Mouse (Mus musculus) limb, embryonic 14.5 days (tissue): Measurements from ENCODE around the gene Calr. TPM values are rescaled to one million over a fixed set of nuclear protein-coding genes. Genes with fewer than 3 reads are reported as not detected.

Experiments used
- ATAC-seq: fragments of 200-750 bp; cut with Nextera tagmentation; 2 replicates; pipeline ENCODE4 v1.8.0; 2017; ENCODE audit warnings: low read depth, moderate number of reproducible peaks, moderate TSS enrichment; ENCODE audit not compliant: low FRiP score
- DNase-seq: peaks from one replicate; pipeline ENCODE4 v3.0.0-alpha.2; 2015; ENCODE audit warnings: low spot score
- H3K27ac ChIP-seq: fragments of 300-500 bp; sonication (generic); replicated peaks from 2 replicates; pipeline ENCODE4 v1.5.1; 2014; ENCODE audit warnings: low read depth, mild to moderate bottlenecking, low read length, moderate library complexity, mixed read lengths
- H3K27me3 ChIP-seq: fragments of 300-500 bp; sonication (generic); 2 replicates; pipeline ENCODE4 v1.6.1; 2014; ENCODE audit warnings: low read length, mixed read lengths; ENCODE audit not compliant: control insufficient read depth, insufficient read depth
- H3K36me3 ChIP-seq: fragments of 300-500 bp; sonication (generic); 2 replicates; pipeline ENCODE4 v1.6.1; 2014; ENCODE audit warnings: mild to moderate bottlenecking, low read length, moderate library complexity, mixed read lengths; ENCODE audit not compliant: control insufficient read depth, insufficient read depth
- H3K4me1 ChIP-seq: fragments of 300-500 bp; sonication (generic); 2 replicates; pipeline ENCODE4 v1.6.1; 2014; ENCODE audit warnings: antibody characterized with exemption, low read length, mixed read lengths; ENCODE audit not compliant: control insufficient read depth, insufficient read depth
- H3K4me2 ChIP-seq: fragments of 300-500 bp; sonication (generic); replicated peaks from 2 replicates; pipeline ENCODE4 v1.6.1; 2014; ENCODE audit warnings: low read depth, mild to moderate bottlenecking, low read length, moderate library complexity; ENCODE audit not compliant: severe bottlenecking
- H3K4me3 ChIP-seq: fragments of 300-500 bp; sonication (generic); replicated peaks from 2 replicates; pipeline ENCODE4 v1.5.1; 2014; ENCODE audit warnings: low read length
- H3K9ac ChIP-seq: fragments of 300-500 bp; sonication (generic); 2 replicates; pipeline ENCODE4 v1.6.1; 2014; ENCODE audit warnings: mild to moderate bottlenecking, low read depth, low read length, moderate library complexity; ENCODE audit not compliant: severe bottlenecking
- H3K9me3 ChIP-seq: fragments of 300-500 bp; sonication (generic); 2 replicates; pipeline ENCODE4 v1.6.1; 2016; ENCODE audit warnings: low read length; ENCODE audit not compliant: control insufficient read depth
- POLR2A ChIP-seq: fragments of 200-500 bp; IDR thresholded peaks from 2 replicates; pipeline ENCODE4 v1.8.0; 2012; ENCODE audit warnings: inconsistent platforms, mild to moderate bottlenecking, moderate library complexity, borderline replicate concordance; ENCODE audit not compliant: insufficient read depth, insufficient read length; ENCODE audit errors: extremely low read depth
- WGBS: fragments of 180-500 bp; shearing (Covaris S2); extraction: QIAGEN DNeasy Blood & Tissue Kit; methylation state at CpG from one replicate; pipeline ENCODE4 v1.1.7; 2014; 5-methylcytosine and 5-hydroxymethylcytosine counted together
- microRNA-seq: library from miRNA; unstranded; fragments of <30 nt; microRNA quantifications from one replicate; pipeline ENCODE4, GENCODE M21; 2016
- polyA plus RNA-seq, 2 experiments: library from polyadenylated mRNA; depleted of rRNA in 1 of 2; stranded (reverse) in 1 of 2; unstranded in 1 of 2; fragments of >200 nt; fragmentation: Nextera tagmentation in 1 of 2; extraction: Ambion mirVana in 1 of 2; gene quantifications; 2 replicates each; pipeline versions ENCODE4 v1.2.1 to v1.2.3; 2012 to 2014

Calr gene
- polyA plus RNA-seq, 2 experiments, result 827 to 831 TPM

- TF ChIP-seq POLR2A, result no peak
- WGBS, result 84% methylated on average over 9 of the region's 9 CpGs
- DNase-seq (no peak), ATAC-seq (no peak)
- Histone ChIP-seq H3K4me1 (peaks cover 67% of the 10 kb centered on the region), H3K4me2 (no peak overlapping the region), H3K27me3 (no peaks in the 10 kb centered on the region), H3K4me3 (no peak overlapping the region), H3K36me3 (peaks cover 37% of the 10 kb centered on the region), H3K9ac (0 out of 2 replicates have a peak overlapping the region, but pooled peaks have one; percentile 36), H3K9me3 (no peaks in the 10 kb centered on the region), H3K27ac (no peak overlapping the region)
Measured at GRCm38 (mm10) chr8:84793134-84793533, 53.6 kb downstream of the Calr start.

GRCm38 (mm10) chr8:84792429-84792947 lies 54.2 kb downstream of the Calr start:
- no peak for DNase-seq
- WGBS, result 83% methylated on average over 12 of the region's 12 CpGs
- ATAC-seq, result no peak

More at GRCm38 (mm10) chr8:84792429-84792947, 54.2 kb downstream of the Calr start:
- H3K4me3 ChIP-seq, result no peak overlapping the region
- H3K27ac ChIP-seq, result no peak overlapping the region
- H3K9me3 ChIP-seq, result no peaks in the 10 kb centered on the region
- H3K36me3 ChIP-seq, result peaks cover 38% of the 10 kb centered on the region
- H3K4me2 ChIP-seq, result no peak overlapping the region
- H3K9ac ChIP-seq, result no peak overlapping the region
- TF ChIP-seq POLR2A, result no peak
- 0 out of 2 replicates have a peak, but pooled peaks cover 5% of the 10 kb centered on the region for H3K27me3 ChIP-seq
- peaks cover 67% of the 10 kb centered on the region for H3K4me1 ChIP-seq

Small RNA genes within 50 kb of the gene (microRNA-seq; reads per million reads assigned to microRNA genes)
- not detected for gene Mir7069

Other genes with a start within 250 kb of the Calr start
Only the 30 nearest of the 31 such genes appear.
- gene Ier2, start 184.1 kb downstream of the Calr start, polyA plus RNA-seq (2012; rRNA removed), result 33.3 and 38.2 TPM in 2 replicates
- gene Ier2, start 184.1 kb downstream of the Calr start, polyA plus RNA-seq (2014; fragmentation: Nextera tagmentation; extraction: Ambion mirVana), result 66.0 and 70.1 TPM in 2 replicates
- gene Trmt1, start 160.6 kb downstream of the Calr start, polyA plus RNA-seq (2012; rRNA removed), result 144 and 158 TPM in 2 replicates
- gene Trmt1, start 160.6 kb downstream of the Calr start, polyA plus RNA-seq (2014; fragmentation: Nextera tagmentation; extraction: Ambion mirVana), result 71.0 and 71.7 TPM in 2 replicates
- 68.8 and 86.2 TPM in 2 replicates for gene Nacc1, start 159.1 kb downstream of the Calr start, polyA plus RNA-seq (2012; rRNA removed)
- gene Nacc1, start 159.1 kb downstream of the Calr start, polyA plus RNA-seq (2014; fragmentation: Nextera tagmentation; extraction: Ambion mirVana), result 18.5 and 19.8 TPM in 2 replicates
- gene Lyl1, start 145.5 kb downstream of the Calr start, polyA plus RNA-seq (2012; rRNA removed), result 7.1 and 7.6 TPM in 2 replicates
- 5.6 and 6.2 TPM in 2 replicates for gene Lyl1, start 145.5 kb downstream of the Calr start, polyA plus RNA-seq (2014; fragmentation: Nextera tagmentation; extraction: Ambion mirVana)
- gene G430095P16Rik, start 123.9 kb downstream of the Calr start, polyA plus RNA-seq (2012; rRNA removed), result 4.3 and 4.8 TPM in 2 replicates
- 5.7 and 6.0 TPM in 2 replicates for gene G430095P16Rik, start 123.9 kb downstream of the Calr start, polyA plus RNA-seq (2014; fragmentation: Nextera tagmentation; extraction: Ambion mirVana)
- gene Nfix, start 46.6 kb downstream of the Calr start, polyA plus RNA-seq (2012; rRNA removed), result 81.2 and 97.7 TPM in 2 replicates
- 100 and 108 TPM in 2 replicates for gene Nfix, start 46.6 kb downstream of the Calr start, polyA plus RNA-seq (2014; fragmentation: Nextera tagmentation; extraction: Ambion mirVana)
- 5.7 and 5.9 TPM in 2 replicates for gene Dand5, start 24.1 kb downstream of the Calr start, polyA plus RNA-seq (2012; rRNA removed)
- 6.4 and 6.9 TPM in 2 replicates for gene Dand5, start 24.1 kb downstream of the Calr start, polyA plus RNA-seq (2014; fragmentation: Nextera tagmentation; extraction: Ambion mirVana)
- gene Gadd45gip1, start 15.4 kb downstream of the Calr start, polyA plus RNA-seq (2012; rRNA removed), result 39.8 and 45.6 TPM in 2 replicates
- gene Gadd45gip1, start 15.4 kb downstream of the Calr start, polyA plus RNA-seq (2014; fragmentation: Nextera tagmentation; extraction: Ambion mirVana), result 43.2 and 44.9 TPM in 2 replicates
- 82.0 and 82.4 TPM in 2 replicates for gene Rad23a, start 6.3 kb downstream of the Calr start, polyA plus RNA-seq (2012; rRNA removed)
- gene Rad23a, start 6.3 kb downstream of the Calr start, polyA plus RNA-seq (2014; fragmentation: Nextera tagmentation; extraction: Ambion mirVana), result 104 and 109 TPM in 2 replicates
- gene Farsa, start 10.1 kb upstream of the Calr start, polyA plus RNA-seq (2012; rRNA removed), result 105 and 123 TPM in 2 replicates
- gene Farsa, start 10.1 kb upstream of the Calr start, polyA plus RNA-seq (2014; fragmentation: Nextera tagmentation; extraction: Ambion mirVana), result 78.4 and 81.2 TPM in 2 replicates
- gene Syce2, start 25.2 kb upstream of the Calr start, polyA plus RNA-seq (2012; rRNA removed), result 30.5 and 36.9 TPM in 2 replicates
- 75.3 and 78.4 TPM in 2 replicates for gene Syce2, start 25.2 kb upstream of the Calr start, polyA plus RNA-seq (2014; fragmentation: Nextera tagmentation; extraction: Ambion mirVana)
- gene Gcdh, start 47.0 kb upstream of the Calr start, polyA plus RNA-seq (2012; rRNA removed), result 45.8 and 58.9 TPM in 2 replicates
- 29.8 and 34.5 TPM in 2 replicates for gene Gcdh, start 47.0 kb upstream of the Calr start, polyA plus RNA-seq (2014; fragmentation: Nextera tagmentation; extraction: Ambion mirVana)
- 2.5 and 3.0 TPM in 2 replicates for gene Klf1, start 55.0 kb upstream of the Calr start, polyA plus RNA-seq (2012; rRNA removed)
- 1.4 and 2.0 TPM in 2 replicates for gene Klf1, start 55.0 kb upstream of the Calr start, polyA plus RNA-seq (2014; fragmentation: Nextera tagmentation; extraction: Ambion mirVana)
- gene Dnase2a, start 61.6 kb upstream of the Calr start, polyA plus RNA-seq (2012; rRNA removed), result 18.5 and 20.5 TPM in 2 replicates
- gene Dnase2a, start 61.6 kb upstream of the Calr start, polyA plus RNA-seq (2014; fragmentation: Nextera tagmentation; extraction: Ambion mirVana), result 13.8 and 15.4 TPM in 2 replicates
- 0.36 and 0.50 TPM in 2 replicates for gene Mast1, start 90.4 kb upstream of the Calr start, polyA plus RNA-seq (2012; rRNA removed)
- gene Mast1, start 90.4 kb upstream of the Calr start, polyA plus RNA-seq (2014; fragmentation: Nextera tagmentation; extraction: Ambion mirVana), result 0.15 and 0.32 TPM in 2 replicates
- gene Rtbdn, start 100.1 kb upstream of the Calr start, polyA plus RNA-seq (2012; rRNA removed), result not detected in 2 replicates
- gene Rtbdn, start 100.1 kb upstream of the Calr start, polyA plus RNA-seq (2014; fragmentation: Nextera tagmentation; extraction: Ambion mirVana), result not detected in 2 replicates
- gene Gm49661, start 122.5 kb upstream of the Calr start, polyA plus RNA-seq (2012; rRNA removed), result 2.0 TPM in 1 of 2 replicates, not detected in the other
- gene Gm49661, start 122.5 kb upstream of the Calr start, polyA plus RNA-seq (2014; fragmentation: Nextera tagmentation; extraction: Ambion mirVana), result not detected in 2 replicates
- 387 and 405 TPM in 2 replicates for gene Prdx2, start 122.7 kb upstream of the Calr start, polyA plus RNA-seq (2012; rRNA removed)
- gene Prdx2, start 122.7 kb upstream of the Calr start, polyA plus RNA-seq (2014; fragmentation: Nextera tagmentation; extraction: Ambion mirVana), result 839 and 877 TPM in 2 replicates
- gene Rnaseh2a, start 122.8 kb upstream of the Calr start, polyA plus RNA-seq (2012; rRNA removed), result 58.6 and 60.8 TPM in 2 replicates
- 87.6 and 90.8 TPM in 2 replicates for gene Rnaseh2a, start 122.8 kb upstream of the Calr start, polyA plus RNA-seq (2014; fragmentation: Nextera tagmentation; extraction: Ambion mirVana)
- gene Junb, start 131.8 kb upstream of the Calr start, polyA plus RNA-seq (2012; rRNA removed), result 11.3 and 16.4 TPM in 2 replicates
- gene Junb, start 131.8 kb upstream of the Calr start, polyA plus RNA-seq (2014; fragmentation: Nextera tagmentation; extraction: Ambion mirVana), result 16.9 and 18.0 TPM in 2 replicates
- 15.1 and 17.7 TPM in 2 replicates for gene Hook2, start 143.7 kb upstream of the Calr start, polyA plus RNA-seq (2012; rRNA removed)
- gene Hook2, start 143.7 kb upstream of the Calr start, polyA plus RNA-seq (2014; fragmentation: Nextera tagmentation; extraction: Ambion mirVana), result 17.4 and 18.1 TPM in 2 replicates
- 0.08 and 0.15 TPM in 2 replicates for gene Best2, start 167.6 kb upstream of the Calr start, polyA plus RNA-seq (2012; rRNA removed)
- gene Best2, start 167.6 kb upstream of the Calr start, polyA plus RNA-seq (2014; fragmentation: Nextera tagmentation; extraction: Ambion mirVana), result not detected in 2 replicates
- gene Asna1, start 178.3 kb upstream of the Calr start, polyA plus RNA-seq (2012; rRNA removed), result 173 and 207 TPM in 2 replicates
- 95.0 and 98.0 TPM in 2 replicates for gene Asna1, start 178.3 kb upstream of the Calr start, polyA plus RNA-seq (2014; fragmentation: Nextera tagmentation; extraction: Ambion mirVana)
- gene Trir, start 179.9 kb upstream of the Calr start, polyA plus RNA-seq (2012; rRNA removed), result 163 and 168 TPM in 2 replicates
- 135 and 156 TPM in 2 replicates for gene Trir, start 179.9 kb upstream of the Calr start, polyA plus RNA-seq (2014; fragmentation: Nextera tagmentation; extraction: Ambion mirVana)
- gene Tnpo2, start 190.0 kb upstream of the Calr start, polyA plus RNA-seq (2012; rRNA removed), result 89.9 and 112 TPM in 2 replicates
- gene Tnpo2, start 190.0 kb upstream of the Calr start, polyA plus RNA-seq (2014; fragmentation: Nextera tagmentation; extraction: Ambion mirVana), result 16.9 and 18.0 TPM in 2 replicates
- gene Fbxw9, start 213.1 kb upstream of the Calr start, polyA plus RNA-seq (2012; rRNA removed), result 51.0 and 73.3 TPM in 2 replicates
- gene Fbxw9, start 213.1 kb upstream of the Calr start, polyA plus RNA-seq (2014; fragmentation: Nextera tagmentation; extraction: Ambion mirVana), result 28.6 and 30.5 TPM in 2 replicates
- gene Gm5741, start 221.0 kb upstream of the Calr start, polyA plus RNA-seq (2012; rRNA removed), result 0.99 TPM in 1 of 2 replicates, not detected in the other
- gene Gm5741, start 221.0 kb upstream of the Calr start, polyA plus RNA-seq (2014; fragmentation: Nextera tagmentation; extraction: Ambion mirVana), result 0.74 and 1.6 TPM in 2 replicates
- 44.9 and 46.9 TPM in 2 replicates for gene Dhps, start 224.8 kb upstream of the Calr start, polyA plus RNA-seq (2012; rRNA removed)
- 46.1 and 47.7 TPM in 2 replicates for gene Dhps, start 224.8 kb upstream of the Calr start, polyA plus RNA-seq (2014; fragmentation: Nextera tagmentation; extraction: Ambion mirVana)
- 87.2 and 112 TPM in 2 replicates for gene Wdr83os, start 233.8 kb upstream of the Calr start, polyA plus RNA-seq (2012; rRNA removed)
- 138 and 139 TPM in 2 replicates for gene Wdr83os, start 233.8 kb upstream of the Calr start, polyA plus RNA-seq (2014; fragmentation: Nextera tagmentation; extraction: Ambion mirVana)
- gene Wdr83, start 234.4 kb upstream of the Calr start, polyA plus RNA-seq (2012; rRNA removed), result 53.2 and 58.4 TPM in 2 replicates
- gene Wdr83, start 234.4 kb upstream of the Calr start, polyA plus RNA-seq (2014; fragmentation: Nextera tagmentation; extraction: Ambion mirVana), result 36.8 and 38.4 TPM in 2 replicates